ENCODE assay signal across 8 mouse cellular contexts in genomic region chr1:133045011-133045860, GRCm38 (mm10). TPM values are rescaled to one million over a fixed set of nuclear protein-coding genes. Genes with fewer than 3 reads are reported as not detected.
DNase-seq lines count a peak whose midpoint lies in the region; ATAC-seq and TF ChIP-seq lines count a peak whose summit lies in the region.

Pik3c2b (plus strand) TSS chr1:133045667.

- H3K9me3 ChIP-seq in MEL (replicated peaks; ENCODE audit: insufficient read depth, low read length), result no peaks in the 10 kb centered on the region
- H3K9me3 ChIP-seq in intestine, postnatal 0 days (ENCODE audit: control insufficient read depth), result no peaks in the 10 kb centered on the region
- H3K9me3 ChIP-seq in midbrain, embryonic 16.5 days (replicated peaks; ENCODE audit: control insufficient read depth, low read length, poor library complexity, severe bottlenecking), result no peaks in the 10 kb centered on the region

- no peak for TF ChIP-seq EP300 in MEL (IDR thresholded peaks at IDR 0.05; ENCODE audit: low read depth in 1 of 2, low read length in 2 of 2)

- peak within 1 kb of the TSS; percentile 96 for H3K27ac ChIP-seq in layer of hippocampus, adult 2 months
- peak within 1 kb of the TSS; percentile 37 for H3K27ac ChIP-seq in MEL (ENCODE audit: control insufficient read depth, low read depth, low read length)
- H3K27ac ChIP-seq in intestine, postnatal 0 days (ENCODE audit: low read depth, low read length), result peak within 1 kb of the TSS; percentile 93
- peak within 1 kb of the TSS; percentile 98 for H3K27ac ChIP-seq in midbrain, embryonic 16.5 days (ENCODE audit: low read length)

- TF ChIP-seq CTCF in layer of hippocampus, adult 2 months (conservative IDR thresholded peaks at IDR 0.05), result no peak
- no peak for TF ChIP-seq CTCF in MEL (IDR thresholded peaks at IDR 0.05 in 2 of 3, conservative IDR thresholded peaks at IDR 0.05 in 1 of 3; ENCODE audit: control insufficient read depth in 1 of 3, insufficient read depth in 1 of 3, low read depth in 2 of 3, low read length in 3 of 3, poor library complexity in 1 of 3, severe bottlenecking in 1 of 3)
- no peak for TF ChIP-seq CTCF in intestine, postnatal 0 days (IDR thresholded peaks at IDR 0.05; ENCODE audit: low read depth)

- H3K79me2 ChIP-seq in MEL (ENCODE audit: control insufficient read depth, insufficient read depth, low read length, poor library complexity), result peaks cover 4% of the 10 kb centered on the region

- DNase-seq in layer of hippocampus, adult 2 months (ENCODE audit: low spot score in 2 of 2), result no peak
- no peak for DNase-seq in layer of hippocampus, adult 11-12 months (ENCODE audit: low spot score)
- DNase-seq in MEL (ENCODE audit: low read depth, low spot score), result peak; percentile 70
- DNase-seq in gastrocnemius, postnatal 10 days, result no peak
- DNase-seq in adrenal gland, postnatal 14 days, result no peak
- DNase-seq in kidney, postnatal 36 days, result no peak

- H3K4me2 ChIP-seq in intestine, postnatal 0 days (replicated peaks; ENCODE audit: low read depth), result peak within 1 kb of the TSS; percentile 97
- peak within 1 kb of the TSS; percentile 63 for H3K4me2 ChIP-seq in midbrain, embryonic 16.5 days (ENCODE audit: low read length)

- peak in 1 of 2 experiments; percentile 43; a peak in 2 of 4 replicates for TF ChIP-seq POLR2A in MEL (IDR thresholded peaks at IDR 0.05; ENCODE audit: control insufficient read depth in 1 of 2, insufficient read depth in 1 of 2, low read depth in 1 of 2, low read length in 2 of 2, poor library complexity in 1 of 2)

- H3K27me3 ChIP-seq in MEL (ENCODE audit: control insufficient read depth in 1 of 2, insufficient read depth in 2 of 2, low read length in 2 of 2), result no peaks in the 10 kb centered on the region
- no peaks in the 10 kb centered on the region for H3K27me3 ChIP-seq in intestine, postnatal 0 days (replicated peaks; ENCODE audit: control insufficient read depth, insufficient read depth, low read length)
- no peaks in the 10 kb centered on the region for H3K27me3 ChIP-seq in midbrain, embryonic 16.5 days (ENCODE audit: control insufficient read depth, insufficient read depth, low read depth, low read length)

- H3K4me3 ChIP-seq in layer of hippocampus, adult 2 months, result peak within 1 kb of the TSS; percentile 85
- H3K4me3 ChIP-seq in MEL (ENCODE audit: control insufficient read depth in 1 of 2, insufficient read depth in 1 of 2, low read depth in 2 of 2, low read length in 2 of 2), result peak within 1 kb of the TSS; percentile 88 to 95
- peak within 1 kb of the TSS; percentile 80 for H3K4me3 ChIP-seq in intestine, postnatal 0 days (ENCODE audit: low read depth, low read length)
- H3K4me3 ChIP-seq in midbrain, embryonic 16.5 days (ENCODE audit: low read depth, low read length), result peak within 1 kb of the TSS; percentile 89

- 4% methylated on average over 15 of the region's 15 CpGs for WGBS in intestine, postnatal 0 days
- 3% methylated on average over 15 of the region's 15 CpGs for WGBS in midbrain, embryonic 16.5 days

- peaks cover 0 to 9% of the 10 kb centered on the region in 2 experiments; a peak in 2 of 4 replicates for H3K36me3 ChIP-seq in MEL (ENCODE audit: control insufficient read depth in 1 of 2, insufficient read depth in 2 of 2, low read length in 2 of 2)
- no peaks in the 10 kb centered on the region for H3K36me3 ChIP-seq in intestine, postnatal 0 days (ENCODE audit: control insufficient read depth, insufficient read depth)
- H3K36me3 ChIP-seq in midbrain, embryonic 16.5 days (ENCODE audit: control insufficient read depth, insufficient read depth, low read length), result no peaks in the 10 kb centered on the region

- peak; percentile 0 for ATAC-seq in intestine, postnatal 0 days
- ATAC-seq in midbrain, embryonic 16.5 days, result peak; percentile 21

- TF ChIP-seq RAD21 in MEL (IDR thresholded peaks at IDR 0.05; ENCODE audit: low read depth, low read length), result no peak

- peak within 1 kb of the TSS; percentile 88 for H3K9ac ChIP-seq in MEL (ENCODE audit: control insufficient read depth, low read depth, low read length, poor library complexity, severe bottlenecking)
- peak within 1 kb of the TSS; percentile 92 for H3K9ac ChIP-seq in intestine, postnatal 0 days (ENCODE audit: low read depth, low read length)
- peak within 1 kb of the TSS; percentile 99 for H3K9ac ChIP-seq in midbrain, embryonic 16.5 days (ENCODE audit: low read depth, low read length)

- peaks cover 0 to 11% of the 10 kb centered on the region in 2 experiments; a peak in 3 of 4 replicates for H3K4me1 ChIP-seq in MEL (ENCODE audit: control insufficient read depth in 1 of 2, insufficient read depth in 2 of 2, low read length in 2 of 2)
- H3K4me1 ChIP-seq in intestine, postnatal 0 days (replicated peaks; ENCODE audit: control insufficient read depth, insufficient read depth, low read length), result peaks cover 13% of the 10 kb centered on the region; the same call in 1 of the 2 replicates
- H3K4me1 ChIP-seq in midbrain, embryonic 16.5 days (ENCODE audit: control insufficient read depth, insufficient read depth, low read length), result peaks cover 31% of the 10 kb centered on the region

TF ChIP-seq in MEL, 35 proteins besides CTCF, POLR2A, EP300 and RAD21:
- TF ChIP-seq TBP (IDR thresholded peaks at IDR 0.05; ENCODE audit: low read depth, low read length) (peak; percentile 87), MEF2A (IDR thresholded peaks at IDR 0.05; ENCODE audit: extremely low read depth, insufficient replicate concordance, low read depth, low read length, poor library complexity, severe bottlenecking) (no peak), ZMIZ1 (IDR thresholded peaks at IDR 0.05; ENCODE audit: low read depth, low read length) (peak; percentile 89), TCF12 (IDR thresholded peaks at IDR 0.05; ENCODE audit: low read depth, low read length) (0 out of 2 replicates have a peak, but pooled peaks have one; percentile 1), NRF1 (IDR thresholded peaks at IDR 0.05; ENCODE audit: insufficient read depth, low read depth, low read length, poor library complexity, severe bottlenecking) (no peak), ETS1 (IDR thresholded peaks at IDR 0.05; ENCODE audit: low read depth, low read length) (0 out of 2 replicates have a peak, but pooled peaks have one; percentile 6)

RNA-seq across cellular contexts. Expression of gene Pik3c2b, which starts in this region (rescaled TPM):
- 10 to 100 TPM; 13.7 to 15.5 TPM for total RNA-seq in layer of hippocampus, adult 2 months (2021)
- 2.9 TPM in 2 replicates for total RNA-seq in MEL (2012; rRNA removed)
- 1 to 10 TPM in 1 of 2 experiments, not detected in 1; 3.2 TPM for polyA plus RNA-seq in MEL (2012; ENCODE audit: insufficient read depth in 1 of 2, insufficient read length in 2 of 2, low read depth in 1 of 2, low replicate concordance in 2 of 2, missing spikeins in 1 of 2)
- total RNA-seq in gastrocnemius, postnatal 10 days (2021), result 10 to 100 TPM; 29.9 to 38.2 TPM
- 3.1 TPM in 2 replicates for polyA plus RNA-seq in intestine, postnatal 0 days (2015; fragmentation: Nextera tagmentation; extraction: Ambion mirVana)
- polyA plus RNA-seq in midbrain, embryonic 16.5 days (2015; fragmentation: Nextera tagmentation; extraction: Ambion mirVana), result 12.3 and 14.0 TPM in 2 replicates
- 8.4 and 11.3 TPM in 2 replicates for total RNA-seq in adrenal gland, postnatal 14 days (2021)

Comparison
In these comparisons a context has a peak if more than half of its experiments do, and no peak if none do; other contexts are left out.
1. H3K27ac ChIP-seq: peak in every context shown above with its lines; median percentile 98 in midbrain, embryonic 16.5 days; 96 in layer of hippocampus, adult 2 months; 93 in intestine, postnatal 0 days; 37 in MEL.